Mouse (Mus musculus): ENCODE measurements around the gene Gm11937. TPM values are rescaled to one million over a fixed set of nuclear protein-coding genes. Genes with fewer than 3 reads are reported as not detected.

Gene Gm11937
- polyA plus RNA-seq, 1 experiment from 2014 or later, result not detected

DNA sequence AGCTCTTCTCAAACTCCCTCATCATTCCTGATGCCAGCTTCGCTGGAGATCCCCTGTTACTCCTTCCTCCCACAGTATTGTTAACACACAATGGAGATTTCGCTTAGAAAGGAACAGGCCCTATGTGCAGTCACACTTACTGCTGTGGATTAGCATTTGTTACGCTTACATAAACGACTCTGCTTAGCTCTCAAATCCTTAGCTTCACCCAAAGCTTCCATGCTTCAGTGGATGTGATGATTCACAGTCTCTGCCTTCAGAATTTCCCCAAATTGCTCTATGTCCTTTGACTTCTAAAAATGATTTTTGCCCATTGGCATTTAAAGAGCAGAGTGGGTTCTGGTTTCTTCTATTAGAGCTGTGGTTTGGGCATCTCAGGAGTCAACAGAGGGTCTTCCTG, 36.8 kb downstream of the Gm11937 start:
- H3K9ac ChIP-seq, result no peak overlapping the region
- no peaks in the 10 kb centered on the region for H3K9me3 ChIP-seq
- H3K4me3 ChIP-seq (replicated peaks), result no peak overlapping the region
- no peaks in the 10 kb centered on the region for H3K36me3 ChIP-seq (replicated peaks)
- H3K27ac ChIP-seq, result no peak overlapping the region
- no peaks in the 10 kb centered on the region for H3K4me1 ChIP-seq
- WGBS, result 19% methylated on average over 4 of the region's 4 CpGs
- H3K27me3 ChIP-seq, result no peaks in the 10 kb centered on the region
- ATAC-seq (ENCODE audit: low FRiP score), result no peak
- no peak overlapping the region for H3K4me2 ChIP-seq

DNA sequence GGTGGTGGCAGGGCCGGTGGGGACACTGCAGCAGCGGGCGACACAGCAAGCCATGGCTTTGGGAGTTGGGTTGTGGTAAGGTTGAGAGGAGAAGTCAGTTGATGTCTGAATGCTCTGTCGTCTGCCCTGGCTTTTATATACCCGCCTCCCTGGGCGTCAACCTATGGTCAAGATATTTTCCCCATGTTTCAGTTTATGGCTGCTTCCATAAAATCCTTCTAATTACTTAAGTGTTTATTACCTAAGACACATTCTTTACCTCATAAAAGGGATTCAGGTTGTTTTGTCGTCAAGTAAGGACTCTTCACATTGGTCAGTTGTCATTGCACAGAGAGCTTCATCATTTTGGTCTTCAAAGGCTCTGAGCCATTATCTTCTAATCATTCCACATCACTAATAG, 43.5 kb downstream of the Gm11937 start, which contains the start of gene Krtap3-1:
TSS of gene Krtap3-1 (minus strand) at position 101 of the 400 bp plus-strand sequence.
- no peaks in the 10 kb centered on the region for H3K4me1 ChIP-seq
- H3K9me3 ChIP-seq, result no peaks in the 10 kb centered on the region
- 87% methylated on average over 7 of the region's 7 CpGs for WGBS
- H3K36me3 ChIP-seq (replicated peaks), result no peaks in the 10 kb centered on the region
- no peak for ATAC-seq (ENCODE audit: low FRiP score)
- H3K27ac ChIP-seq, result no peak within 1 kb of the TSS
- no peak within 1 kb of the TSS for H3K4me3 ChIP-seq (replicated peaks)
- no peaks in the 10 kb centered on the region for H3K27me3 ChIP-seq
- H3K9ac ChIP-seq, result no peak within 1 kb of the TSS
- H3K4me2 ChIP-seq, result no peak within 1 kb of the TSS

DNA sequence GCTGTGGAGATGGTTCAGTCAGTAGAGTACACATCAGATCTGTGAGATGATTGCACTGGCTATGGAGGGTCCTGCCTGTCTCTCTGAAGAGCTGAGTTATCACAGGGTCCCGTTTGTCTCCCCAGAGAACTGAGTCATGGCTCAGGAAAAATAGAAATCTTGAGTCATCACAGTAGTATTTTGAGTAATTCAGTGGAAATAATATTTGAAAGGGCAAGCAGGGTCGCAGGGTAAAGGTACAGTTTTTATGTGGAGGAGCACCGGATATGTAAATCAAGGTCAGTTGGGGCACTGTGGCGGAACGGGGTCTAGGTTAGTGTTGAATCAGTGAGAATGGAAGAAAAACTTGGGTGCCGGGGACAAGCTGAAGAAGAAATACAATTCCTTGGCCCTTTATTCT, 47.4 kb downstream of the Gm11937 start:
- no peaks in the 10 kb centered on the region for H3K36me3 ChIP-seq (replicated peaks)
- H3K27me3 ChIP-seq, result no peaks in the 10 kb centered on the region
- 82% methylated on average over 6 of the region's 6 CpGs for WGBS
- no peaks in the 10 kb centered on the region for H3K4me1 ChIP-seq
- H3K9me3 ChIP-seq, result no peaks in the 10 kb centered on the region
- H3K4me2 ChIP-seq, result no peak overlapping the region
- H3K4me3 ChIP-seq (replicated peaks), result no peak overlapping the region
- H3K9ac ChIP-seq, result no peak overlapping the region
- no peak overlapping the region for H3K27ac ChIP-seq
- ATAC-seq (ENCODE audit: low FRiP score), result no peak

Other genes with a start within 250 kb of the Gm11937 start
- 0.38 and 0.40 TPM in 2 replicates for gene Krt28, start 235.3 kb downstream of the Gm11937 start, polyA plus RNA-seq (2016; fragmentation: Nextera tagmentation; extraction: Ambion mirVana)
- 40.2 and 42.4 TPM in 2 replicates for gene Krt10, start 220.8 kb downstream of the Gm11937 start, polyA plus RNA-seq (2016; fragmentation: Nextera tagmentation; extraction: Ambion mirVana)
- not detected in 2 replicates for gene Krt12, start 187.9 kb downstream of the Gm11937 start, polyA plus RNA-seq (2016; fragmentation: Nextera tagmentation; extraction: Ambion mirVana)
- 0.15 TPM in 1 of 2 replicates, not detected in the other for gene Krt20, start 172.0 kb downstream of the Gm11937 start, polyA plus RNA-seq (2016; fragmentation: Nextera tagmentation; extraction: Ambion mirVana)
- 0.74 and 0.75 TPM in 2 replicates for gene Krt23, start 117.1 kb downstream of the Gm11937 start, polyA plus RNA-seq (2016; fragmentation: Nextera tagmentation; extraction: Ambion mirVana)
- gene Krt39, start 88.9 kb downstream of the Gm11937 start, polyA plus RNA-seq (2016; fragmentation: Nextera tagmentation; extraction: Ambion mirVana), result not detected in 2 replicates
- gene Krt40, start 67.0 kb downstream of the Gm11937 start, polyA plus RNA-seq (2016; fragmentation: Nextera tagmentation; extraction: Ambion mirVana), result not detected in 2 replicates
- not detected in 2 replicates for gene Krtap3-3, start 59.3 kb downstream of the Gm11937 start, polyA plus RNA-seq (2016; fragmentation: Nextera tagmentation; extraction: Ambion mirVana)
- not detected in 2 replicates for gene Krtap3-2, start 53.3 kb downstream of the Gm11937 start, polyA plus RNA-seq (2016; fragmentation: Nextera tagmentation; extraction: Ambion mirVana)
- not detected in 2 replicates for gene Gm11939, start 50.7 kb downstream of the Gm11937 start, polyA plus RNA-seq (2016; fragmentation: Nextera tagmentation; extraction: Ambion mirVana)
- not detected in 2 replicates for gene Krtap3-1, start 43.6 kb downstream of the Gm11937 start, polyA plus RNA-seq (2016; fragmentation: Nextera tagmentation; extraction: Ambion mirVana)
- gene Krtap1-5, start 29.2 kb downstream of the Gm11937 start, polyA plus RNA-seq (2016; fragmentation: Nextera tagmentation; extraction: Ambion mirVana), result not detected in 2 replicates
- not detected in 2 replicates for gene Krtap1-4, start 26.5 kb downstream of the Gm11937 start, polyA plus RNA-seq (2016; fragmentation: Nextera tagmentation; extraction: Ambion mirVana)
- not detected in 2 replicates for gene Krtap1-3, start 18.9 kb downstream of the Gm11937 start, polyA plus RNA-seq (2016; fragmentation: Nextera tagmentation; extraction: Ambion mirVana)
- not detected in 2 replicates for gene Krtap9-3, start 12.1 kb downstream of the Gm11937 start, polyA plus RNA-seq (2016; fragmentation: Nextera tagmentation; extraction: Ambion mirVana)
- gene Gm11938, start 6.9 kb downstream of the Gm11937 start, polyA plus RNA-seq (2016; fragmentation: Nextera tagmentation; extraction: Ambion mirVana), result not detected in 2 replicates
- not detected in 2 replicates for gene Krtap2-4, start 4.7 kb upstream of the Gm11937 start, polyA plus RNA-seq (2016; fragmentation: Nextera tagmentation; extraction: Ambion mirVana)
- gene Gm11562, start 10.2 kb upstream of the Gm11937 start, polyA plus RNA-seq (2016; fragmentation: Nextera tagmentation; extraction: Ambion mirVana), result not detected in 2 replicates
- gene Krtap4-1, start 18.0 kb upstream of the Gm11937 start, polyA plus RNA-seq (2016; fragmentation: Nextera tagmentation; extraction: Ambion mirVana), result not detected in 2 replicates
- not detected in 2 replicates for gene Krtap4-2, start 24.9 kb upstream of the Gm11937 start, polyA plus RNA-seq (2016; fragmentation: Nextera tagmentation; extraction: Ambion mirVana)
- gene Krtap4-7, start 33.9 kb upstream of the Gm11937 start, polyA plus RNA-seq (2016; fragmentation: Nextera tagmentation; extraction: Ambion mirVana), result not detected in 2 replicates
- not detected in 2 replicates for gene Gm11555, start 40.0 kb upstream of the Gm11937 start, polyA plus RNA-seq (2016; fragmentation: Nextera tagmentation; extraction: Ambion mirVana)
- gene Gm11563, start 48.8 kb upstream of the Gm11937 start, polyA plus RNA-seq (2016; fragmentation: Nextera tagmentation; extraction: Ambion mirVana), result not detected in 2 replicates
- gene Krtap4-6, start 55.8 kb upstream of the Gm11937 start, polyA plus RNA-seq (2016; fragmentation: Nextera tagmentation; extraction: Ambion mirVana), result not detected in 2 replicates
- gene Gm14190, start 80.6 kb upstream of the Gm11937 start, polyA plus RNA-seq (2016; fragmentation: Nextera tagmentation; extraction: Ambion mirVana), result not detected in 2 replicates
- not detected in 2 replicates for gene Gm14180, start 124.1 kb upstream of the Gm11937 start, polyA plus RNA-seq (2016; fragmentation: Nextera tagmentation; extraction: Ambion mirVana)
- not detected in 2 replicates for gene Gm11595, start 162.7 kb upstream of the Gm11937 start, polyA plus RNA-seq (2016; fragmentation: Nextera tagmentation; extraction: Ambion mirVana)
- not detected in 2 replicates for gene Krtap4-8, start 170.5 kb upstream of the Gm11937 start, polyA plus RNA-seq (2016; fragmentation: Nextera tagmentation; extraction: Ambion mirVana)
- not detected in 2 replicates for gene Krtap4-9, start 175.0 kb upstream of the Gm11937 start, polyA plus RNA-seq (2016; fragmentation: Nextera tagmentation; extraction: Ambion mirVana)
- not detected in 2 replicates for gene Gm11596, start 183.3 kb upstream of the Gm11937 start, polyA plus RNA-seq (2016; fragmentation: Nextera tagmentation; extraction: Ambion mirVana)
- not detected in 2 replicates for gene Gm11569, start 188.7 kb upstream of the Gm11937 start, polyA plus RNA-seq (2016; fragmentation: Nextera tagmentation; extraction: Ambion mirVana)
- not detected in 2 replicates for gene Gm11554, start 194.3 kb upstream of the Gm11937 start, polyA plus RNA-seq (2016; fragmentation: Nextera tagmentation; extraction: Ambion mirVana)
- not detected in 2 replicates for gene Krtap4-13, start 199.7 kb upstream of the Gm11937 start, polyA plus RNA-seq (2016; fragmentation: Nextera tagmentation; extraction: Ambion mirVana)
- gene Gm11564, start 205.5 kb upstream of the Gm11937 start, polyA plus RNA-seq (2016; fragmentation: Nextera tagmentation; extraction: Ambion mirVana), result not detected in 2 replicates
- not detected in 2 replicates for gene 2300003K06Rik, start 227.9 kb upstream of the Gm11937 start, polyA plus RNA-seq (2016; fragmentation: Nextera tagmentation; extraction: Ambion mirVana)
- not detected in 2 replicates for gene Krtap4-16, start 241.4 kb upstream of the Gm11937 start, polyA plus RNA-seq (2016; fragmentation: Nextera tagmentation; extraction: Ambion mirVana)
- not detected in 2 replicates for gene Gm11568, start 247.7 kb upstream of the Gm11937 start, polyA plus RNA-seq (2016; fragmentation: Nextera tagmentation; extraction: Ambion mirVana)

Data from forebrain, embryonic 12.5 days (tissue).